Mouse (Mus musculus) heart, embryonic 12.5 days (tissue): ENCODE data around the gene Dop1b. TPM values are rescaled to one million over a fixed set of nuclear protein-coding genes. Genes with fewer than 3 reads are reported as not detected.
"Not testable (repeated sequence)": the region's sequence is repeated elsewhere in the genome, so short reads cannot be mapped to it uniquely, and the experiment has no call there.

Source experiments
- ATAC-seq: fragments of 200-750 bp; cut with Nextera tagmentation; 2 replicates; pipeline ENCODE4 v1.8.0; 2017; ENCODE audit warnings: moderate TSS enrichment, moderate library complexity; ENCODE audit not compliant: insufficient number of reproducible peaks, low FRiP score
- H3K27ac ChIP-seq: fragments of 300-500 bp; sonication (generic); 2 replicates; pipeline ENCODE4 v1.5.1; 2016; ENCODE audit warnings: mild to moderate bottlenecking, moderate library complexity; ENCODE audit not compliant: poor library complexity, severe bottlenecking
- H3K27me3 ChIP-seq: fragments of 300-500 bp; sonication (generic); replicated peaks from 2 replicates; pipeline ENCODE4 v1.6.1; 2016; ENCODE audit warnings: mild to moderate bottlenecking, moderate library complexity
- H3K36me3 ChIP-seq: fragments of 300-500 bp; sonication (generic); 2 replicates; pipeline ENCODE4 v1.6.1; 2016; ENCODE audit warnings: mild to moderate bottlenecking, moderate library complexity
- H3K4me1 ChIP-seq: fragments of 300-500 bp; sonication (generic); replicated peaks from 2 replicates; pipeline ENCODE4 v1.6.1; 2016; ENCODE audit warnings: mild to moderate bottlenecking
- H3K4me2 ChIP-seq: fragments of 300-500 bp; sonication (generic); 2 replicates; pipeline ENCODE4 v1.6.1; 2016; ENCODE audit warnings: mild to moderate bottlenecking, moderate library complexity
- H3K4me3 ChIP-seq: fragments of 300-500 bp; sonication (generic); 2 replicates; pipeline ENCODE4 v1.5.1; 2016; ENCODE audit warnings: mild to moderate bottlenecking
- H3K9ac ChIP-seq: fragments of 300-500 bp; sonication (generic); 2 replicates; pipeline ENCODE4 v1.6.1; 2016; ENCODE audit warnings: mild to moderate bottlenecking, moderate library complexity
- H3K9me3 ChIP-seq: fragments of 300-500 bp; sonication (generic); replicated peaks from 2 replicates; pipeline ENCODE4 v1.6.1; 2016; ENCODE audit warnings: mild to moderate bottlenecking, moderate library complexity
- WGBS: fragments of 180-500 bp; shearing (Covaris S2); methylation state at CpG from one replicate; pipeline ENCODE4 v1.1.7; 2016; 5-methylcytosine and 5-hydroxymethylcytosine counted together
- polyA plus RNA-seq: library from polyadenylated mRNA; unstranded; fragments of >200 nt; fragmentation: Nextera tagmentation; extraction: Ambion mirVana; gene quantifications from 2 replicates; pipeline ENCODE4 v1.2.1, GENCODE M21; 2016

Gene Dop1b
- polyA plus RNA-seq, 1 experiment from 2014 or later = 9.2 TPM

- peaks cover 26% of the 10 kb centered on the region for H3K9me3 ChIP-seq
- H3K4me2 ChIP-seq = no peak overlapping the region
- H3K36me3 ChIP-seq = no peaks in the 10 kb centered on the region
- no peak overlapping the region for H3K27ac ChIP-seq
- WGBS = 63% methylated on average over 10 of the region's 11 CpGs
- no peak overlapping the region for H3K9ac ChIP-seq
- H3K4me3 ChIP-seq = no peak overlapping the region
- H3K4me1 ChIP-seq = no peaks in the 10 kb centered on the region
- no peaks in the 10 kb centered on the region for H3K27me3 ChIP-seq
- ATAC-seq = no peak
Measured at GRCm38 (mm10) chr16:93826054-93826453, 114.3 kb downstream of the Dop1b start.

DNA sequence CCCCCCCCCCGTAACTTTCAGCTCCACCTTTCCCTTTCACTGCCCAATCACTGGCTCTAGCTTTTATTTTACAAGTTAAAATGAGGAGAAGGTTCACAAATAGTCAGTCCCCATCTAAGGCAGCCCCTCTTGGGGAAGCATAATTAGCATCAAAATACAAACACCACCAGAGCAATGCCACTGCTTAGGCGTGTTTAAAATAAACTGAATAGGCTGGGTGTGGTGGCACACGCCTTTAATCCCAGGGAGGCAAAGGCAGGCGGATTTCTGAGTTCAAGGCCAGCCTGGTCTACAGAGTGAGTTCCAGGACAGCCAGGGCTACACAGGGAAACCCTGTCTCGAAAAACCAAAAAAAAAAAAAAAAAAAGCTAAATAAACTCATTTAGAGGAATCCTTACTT lies 114.8 kb downstream of the Dop1b start:
- H3K4me2 ChIP-seq, H3K4me3 ChIP-seq, H3K9ac ChIP-seq, H3K27ac ChIP-seq, ATAC-seq, H3K27me3 ChIP-seq, H3K4me1 ChIP-seq, H3K36me3 ChIP-seq: not testable (repeated sequence)
- H3K9me3 ChIP-seq = peaks cover 25% of the 10 kb centered on the region
- 57% methylated on average over 5 of the region's 5 CpGs for WGBS

DNA sequence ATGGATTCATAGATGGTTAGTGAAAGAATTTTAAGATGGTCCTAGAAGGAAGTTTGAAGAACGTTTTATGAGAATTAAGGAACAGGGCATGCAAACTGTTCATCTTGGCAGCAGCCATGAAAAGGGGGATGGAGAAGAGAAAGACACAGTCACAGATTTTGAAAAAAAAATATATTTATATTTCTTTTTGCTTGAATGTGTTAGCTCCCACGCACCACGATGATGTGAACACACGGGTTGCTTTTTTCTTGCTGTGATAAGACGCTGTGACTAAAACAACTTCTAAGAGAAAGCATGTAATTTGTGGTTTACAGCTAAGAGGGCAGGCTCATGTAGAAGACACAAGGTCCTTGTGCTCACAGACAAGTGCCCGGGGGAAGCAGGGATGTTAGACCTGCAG lies 115.2 kb downstream of the Dop1b start:
- Histone ChIP-seq H3K27me3 (no peaks in the 10 kb centered on the region), H3K9me3 (peaks cover 21% of the 10 kb centered on the region), H3K9ac (no peak overlapping the region), H3K4me3 (no peak overlapping the region), H3K36me3 (no peaks in the 10 kb centered on the region), H3K27ac (no peak overlapping the region), H3K4me1 (no peaks in the 10 kb centered on the region), H3K4me2 (no peak overlapping the region)
- ATAC-seq = no peak
- WGBS = 75% methylated on average over 6 of the region's 6 CpGs

DNA sequence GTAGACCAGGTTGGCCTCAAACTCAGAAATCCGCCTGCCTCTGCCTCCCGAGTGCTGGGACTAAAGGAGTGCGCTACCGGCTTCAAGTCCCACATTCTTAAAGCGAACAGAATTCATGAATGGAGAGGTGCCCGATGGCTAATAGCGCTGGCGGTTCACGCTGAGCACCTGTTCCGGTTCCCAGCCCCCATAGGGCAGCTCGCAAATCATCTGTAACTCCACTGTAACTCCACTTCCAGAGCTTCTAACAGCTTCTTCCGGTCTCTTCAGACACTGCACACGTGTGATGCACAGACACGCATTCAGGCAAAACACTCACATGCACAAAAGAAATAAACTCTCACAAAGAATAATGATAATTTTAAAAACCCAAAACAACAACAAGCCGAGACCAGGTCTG lies 117.8 kb downstream of the Dop1b start:
- Histone ChIP-seq H3K4me2 (no peak overlapping the region), H3K27me3 (no peaks in the 10 kb centered on the region), H3K9me3 (peaks cover 8% of the 10 kb centered on the region; the same call in 1 of the 2 replicates), H3K4me1 (peaks cover 14% of the 10 kb centered on the region), H3K4me3 (no peak overlapping the region), H3K9ac (no peak overlapping the region), H3K27ac (no peak overlapping the region), H3K36me3 (no peaks in the 10 kb centered on the region)
- ATAC-seq = no peak
- 93% methylated on average over 15 of the region's 15 CpGs for WGBS

GRCm38 (mm10) chr16:93830071-93830470 lies 118.4 kb downstream of the Dop1b start:
- H3K27me3 ChIP-seq = no peaks in the 10 kb centered on the region
- H3K4me1 ChIP-seq = peaks cover 19% of the 10 kb centered on the region
- H3K36me3 ChIP-seq = no peaks in the 10 kb centered on the region
- no peak overlapping the region for H3K27ac ChIP-seq
- 77% methylated on average over 9 of the region's 9 CpGs for whole genome bisulfite sequencing
- no peak for ATAC-seq
- peaks cover 8% of the 10 kb centered on the region; the same call in 1 of the 2 replicates for H3K9me3 ChIP-seq
- no peak overlapping the region for H3K9ac ChIP-seq
- H3K4me2 ChIP-seq = no peak overlapping the region
- no peak overlapping the region for H3K4me3 ChIP-seq

DNA sequence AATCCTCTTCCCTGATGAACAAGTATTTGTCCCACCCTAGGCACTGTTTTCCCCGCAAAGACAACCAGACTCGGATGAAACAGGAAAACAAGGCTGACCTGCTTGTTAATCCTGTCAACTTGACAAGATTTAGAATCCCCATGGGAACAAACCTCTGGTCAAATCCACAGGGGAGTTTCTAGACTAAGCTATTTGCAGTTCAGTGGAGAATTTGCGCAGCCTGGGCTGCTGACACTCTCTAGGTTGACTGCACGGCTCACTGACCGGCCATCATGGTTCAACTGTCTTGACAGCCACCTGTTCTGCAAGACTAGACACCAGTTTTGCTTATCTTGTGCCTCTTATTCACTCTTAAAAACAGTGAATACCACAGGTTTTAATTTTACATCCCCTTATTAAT lies 119.2 kb downstream of the Dop1b start:
- Histone ChIP-seq H3K4me3 (no peak overlapping the region), H3K27me3 (no peaks in the 10 kb centered on the region), H3K4me2 (no peak overlapping the region), H3K9ac (no peak overlapping the region), H3K27ac (no peak overlapping the region), H3K9me3 (peaks cover 8% of the 10 kb centered on the region; the same call in 1 of the 2 replicates), H3K36me3 (no peaks in the 10 kb centered on the region), H3K4me1 (peaks cover 20% of the 10 kb centered on the region)
- ATAC-seq = no peak
- WGBS = 86% methylated on average over 5 of the region's 5 CpGs

DNA sequence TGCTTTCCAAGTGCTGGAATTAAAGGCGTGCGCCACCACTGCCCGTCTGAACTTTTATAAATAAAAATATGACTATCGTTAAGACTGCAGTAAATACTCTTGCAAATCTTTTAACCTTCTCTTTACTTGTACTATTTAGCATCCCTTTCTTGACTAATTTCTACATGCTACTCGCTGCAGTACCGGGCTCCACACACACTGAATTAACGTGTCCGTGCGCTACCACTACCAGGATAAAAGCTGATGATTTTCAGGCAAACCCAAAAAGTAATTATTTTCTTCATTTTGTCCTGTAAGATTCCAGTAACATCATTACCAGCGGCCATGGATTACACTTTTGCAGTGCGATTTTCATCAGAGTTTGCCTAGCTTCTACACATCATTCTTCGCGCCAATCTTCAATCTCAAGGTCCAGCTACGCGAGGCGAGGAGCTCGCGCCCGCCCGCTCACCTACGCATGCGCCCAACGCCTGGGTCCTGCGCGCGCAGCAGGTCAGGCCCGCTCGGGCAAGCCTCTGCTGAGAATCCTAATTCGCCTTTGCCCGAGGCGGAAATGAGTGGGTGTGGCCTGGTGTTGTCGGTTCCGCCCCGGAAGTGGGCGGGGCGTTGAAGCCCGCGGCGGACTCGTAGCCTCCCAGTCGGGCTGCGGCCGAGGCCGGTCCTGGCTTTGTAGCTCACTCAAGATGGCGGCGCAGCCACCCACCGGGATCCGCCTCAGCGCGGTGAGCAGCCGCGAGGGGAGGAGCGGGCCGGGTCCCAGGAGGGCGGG lies 120.1 kb downstream of the Dop1b start, which contains the start of gene Morc3:
Gene Morc3, plus strand, starts transcription at position 495 of the 769 bp plus-strand sequence.
- Histone ChIP-seq H3K36me3 (no peaks in the 10 kb centered on the region), H3K27me3 (no peaks in the 10 kb centered on the region), H3K4me3 (peak within 1 kb of the TSS; percentile 71), H3K4me2 (peak within 1 kb of the TSS; percentile 79), H3K4me1 (peaks cover 20% of the 10 kb centered on the region), H3K9me3 (peaks cover 8% of the 10 kb centered on the region; the same call in 1 of the 2 replicates), H3K9ac (peak within 1 kb of the TSS; percentile 97), H3K27ac (peak within 1 kb of the TSS; percentile 90)
- WGBS = 11% methylated on average over 55 of the region's 55 CpGs
- ATAC-seq = peak; percentile 98

GRCm38 (mm10) chr16:93832451-93833276 lies 121.0 kb downstream of the Dop1b start:
- H3K9me3 ChIP-seq = peaks cover 8% of the 10 kb centered on the region; the same call in 1 of the 2 replicates
- H3K9ac ChIP-seq = peak overlapping the region; percentile 97
- H3K4me3 ChIP-seq = peak overlapping the region; percentile 71
- peaks cover 20% of the 10 kb centered on the region for H3K4me1 ChIP-seq
- 1% methylated on average over 65 of the region's 69 CpGs for WGBS
- H3K36me3 ChIP-seq = no peaks in the 10 kb centered on the region
- ATAC-seq = peak; percentile 71
- H3K27ac ChIP-seq = peak overlapping the region; percentile 90
- H3K27me3 ChIP-seq = no peaks in the 10 kb centered on the region
- H3K4me2 ChIP-seq = peak overlapping the region; percentile 79

DNA sequence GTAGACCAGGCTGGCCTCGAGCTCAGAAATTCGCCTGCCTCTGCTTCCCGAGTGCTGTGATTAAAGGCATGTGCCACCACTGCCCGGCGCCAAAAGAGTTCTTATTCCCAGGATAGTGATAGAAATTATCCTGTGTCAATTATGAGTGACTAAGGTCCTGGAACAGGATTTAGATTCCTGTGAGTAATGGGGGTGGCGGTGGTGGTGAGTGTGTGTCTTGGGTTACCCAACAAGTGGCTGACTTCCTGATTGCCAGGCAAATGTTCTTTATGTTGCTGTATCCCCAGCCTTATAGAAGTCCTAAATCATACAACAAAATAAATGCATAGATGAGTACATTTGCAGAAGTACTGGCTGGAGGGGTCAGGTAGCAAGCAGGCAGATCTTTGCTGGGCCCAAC lies 121.8 kb downstream of the Dop1b start:
- H3K4me2 ChIP-seq = peak overlapping the region; percentile 79
- peak overlapping the region; percentile 71 for H3K4me3 ChIP-seq
- H3K27ac ChIP-seq = no peak overlapping the region
- H3K4me1 ChIP-seq = peaks cover 20% of the 10 kb centered on the region
- H3K9ac ChIP-seq = no peak overlapping the region
- no peaks in the 10 kb centered on the region for H3K36me3 ChIP-seq
- WGBS = 90% methylated on average over 6 of the region's 6 CpGs
- no peaks in the 10 kb centered on the region for H3K9me3 ChIP-seq
- H3K27me3 ChIP-seq = no peaks in the 10 kb centered on the region
- no peak for ATAC-seq

- no peaks in the 10 kb centered on the region for H3K36me3 ChIP-seq
- no peak for ATAC-seq
- WGBS = 64% methylated on average over 2 of the region's 2 CpGs
- peaks cover 20% of the 10 kb centered on the region for H3K4me1 ChIP-seq
- H3K9ac ChIP-seq = no peak overlapping the region
- no peak overlapping the region for H3K27ac ChIP-seq
- H3K4me3 ChIP-seq = no peak overlapping the region
- no peaks in the 10 kb centered on the region for H3K27me3 ChIP-seq
- peak overlapping the region; percentile 79 for H3K4me2 ChIP-seq
- no peaks in the 10 kb centered on the region for H3K9me3 ChIP-seq
Measured at GRCm38 (mm10) chr16:93834076-93834475, 122.4 kb downstream of the Dop1b start.

GRCm38 (mm10) chr16:93839049-93839448 lies 127.3 kb downstream of the Dop1b start:
- peaks cover 12% of the 10 kb centered on the region for H3K36me3 ChIP-seq
- no peak for ATAC-seq

More at GRCm38 (mm10) chr16:93839049-93839448, 127.3 kb downstream of the Dop1b start:
- 84% methylated on average over 1 of the region's 1 CpGs for WGBS
- no peak overlapping the region for H3K27ac ChIP-seq
- H3K27me3 ChIP-seq = no peaks in the 10 kb centered on the region
- no peak overlapping the region for H3K4me3 ChIP-seq
- H3K9me3 ChIP-seq = no peaks in the 10 kb centered on the region
- peaks cover 10% of the 10 kb centered on the region for H3K4me1 ChIP-seq
- H3K9ac ChIP-seq = no peak overlapping the region
- no peak overlapping the region for H3K4me2 ChIP-seq
